Mouse (Mus musculus): ENCODE measurements around the gene Zfp780b.
A peak's percentile ranks its signal among the peaks of the same experiment; 100 is the strongest.
"Not testable (repeated sequence)": the region's sequence is repeated elsewhere in the genome, so short reads cannot be mapped to it uniquely, and the experiment has no call there.

The Zfp780b gene

DNA sequence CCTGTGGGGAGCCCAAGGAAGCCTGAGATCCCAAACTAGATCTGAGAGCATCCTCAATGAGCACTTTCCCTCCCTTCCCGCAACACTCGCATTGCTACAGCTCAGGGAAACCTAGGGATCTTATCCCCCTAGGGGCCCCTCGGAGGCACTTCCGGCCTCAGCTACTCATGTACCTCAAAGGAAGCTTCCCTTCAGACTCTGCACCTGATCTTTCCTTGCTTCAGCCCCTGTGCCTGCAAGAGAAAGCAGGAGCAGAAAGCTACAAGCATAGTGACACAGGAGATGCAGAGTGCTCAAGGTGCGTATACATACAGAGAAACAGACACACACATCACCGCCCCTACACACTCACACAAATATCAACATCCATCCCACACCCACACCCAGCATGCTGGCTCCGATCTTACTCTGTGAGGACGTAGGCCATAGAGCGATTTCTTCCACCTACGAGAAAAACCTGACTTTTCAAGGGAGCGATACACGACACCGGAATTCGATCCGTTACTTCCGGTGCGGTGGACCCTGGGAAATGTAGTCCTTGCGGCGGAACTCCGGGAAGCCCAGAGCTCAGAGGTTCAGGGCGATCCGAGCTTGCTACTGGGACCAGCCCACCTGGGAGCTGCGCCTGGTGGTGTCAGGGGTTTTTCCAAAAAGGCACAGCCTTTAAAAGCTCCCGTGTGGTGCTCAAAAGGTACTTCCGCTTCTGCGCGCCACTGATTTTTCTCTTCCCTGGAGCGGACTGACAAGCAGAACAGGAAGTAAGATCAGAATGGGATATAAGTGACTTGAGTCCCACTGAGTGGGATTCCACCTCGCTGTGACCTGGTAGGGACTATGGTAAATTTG is at the start of gene Zfp780b:
TSS of gene Zfp780b (minus strand) at position 489 of the 846 bp plus-strand sequence.
- DNase-seq = peak; percentile 75

DNA sequence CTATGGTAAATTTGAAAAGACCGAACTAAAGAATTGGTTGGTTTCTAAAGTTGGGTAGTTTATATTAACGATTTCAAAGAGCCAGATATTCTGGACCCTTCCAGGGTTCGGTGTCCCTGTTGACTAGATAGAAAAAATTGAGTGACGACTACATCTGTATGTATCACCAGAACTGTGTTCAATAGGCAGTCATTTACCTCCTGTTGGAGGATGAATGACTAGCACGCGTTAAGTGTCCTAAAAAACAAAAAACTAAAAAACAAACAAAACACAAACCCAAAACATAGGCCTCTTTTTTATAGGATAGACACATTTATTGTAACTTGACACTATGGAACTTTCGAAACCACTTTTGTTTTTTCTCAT is 35.5 kb upstream of the Zfp780b start:
- DNase-seq = no peak

DNA sequence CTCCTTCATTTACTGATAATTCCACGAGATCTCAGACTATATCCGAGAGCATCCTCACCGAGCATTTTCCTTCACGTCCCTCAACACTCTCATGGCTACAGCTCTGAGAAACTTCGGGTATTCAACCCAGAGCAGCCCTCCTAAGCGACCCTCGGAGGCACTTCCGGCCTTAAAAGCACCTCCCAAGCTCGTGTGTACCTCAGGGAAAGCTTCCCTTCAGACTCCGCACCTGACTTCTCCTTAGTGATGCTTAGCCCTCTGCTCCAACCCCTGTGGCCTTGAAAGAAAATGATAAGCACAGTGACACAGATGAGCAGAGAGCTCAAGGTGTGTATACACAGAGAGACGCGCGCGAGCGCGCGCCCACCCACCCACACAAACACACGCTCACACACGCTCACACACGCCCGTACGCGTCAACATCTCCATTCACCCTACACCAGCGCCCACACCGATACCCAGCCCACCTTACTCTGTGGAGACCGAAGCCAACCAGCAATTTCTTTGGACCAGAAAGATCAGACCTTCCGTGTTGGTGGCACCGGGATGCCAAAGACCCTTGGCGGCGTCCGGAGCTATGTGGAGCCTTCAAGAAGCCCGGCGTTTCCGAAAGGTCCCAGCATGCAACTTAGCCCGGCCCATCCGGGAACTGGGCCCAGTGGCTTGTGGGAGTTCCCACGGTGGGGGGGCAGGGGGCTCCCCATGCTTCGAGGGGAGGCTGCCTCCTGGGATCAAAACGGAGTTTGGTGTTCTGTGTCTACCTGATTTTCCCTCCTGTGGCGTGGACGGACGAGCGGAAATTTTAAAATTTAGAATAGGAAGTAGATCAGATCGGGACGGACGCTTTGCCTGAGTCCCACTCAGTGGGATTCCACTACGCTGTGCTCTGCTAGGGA is 34.8 kb upstream of the Zfp780b start, which contains the start of gene Zfp850:
TSS of gene Zfp850 (minus strand) at position 567 of the 896 bp plus-strand sequence.
- DNase-seq = peak; percentile 82

DNA sequence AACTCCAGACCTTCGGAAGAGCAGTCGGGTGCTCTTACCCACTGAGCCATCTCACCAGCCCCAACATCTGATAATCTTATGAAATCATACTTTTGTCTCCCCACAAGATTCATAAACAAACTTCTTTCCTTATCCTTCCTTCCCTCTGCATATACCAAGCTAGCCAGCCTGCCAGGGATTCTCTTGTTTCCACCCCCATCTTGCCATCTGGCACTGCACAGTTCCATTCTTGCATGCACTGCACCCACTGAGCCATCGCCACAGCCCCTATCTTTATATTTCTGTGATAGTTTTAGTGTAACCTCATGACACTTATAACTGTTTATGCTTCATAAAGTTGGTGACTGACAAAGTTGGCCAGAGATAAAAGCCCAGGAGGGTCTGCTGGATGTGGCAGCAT is 31.3 kb upstream of the Zfp780b start:
- DNase-seq = peak; percentile 27

DNA sequence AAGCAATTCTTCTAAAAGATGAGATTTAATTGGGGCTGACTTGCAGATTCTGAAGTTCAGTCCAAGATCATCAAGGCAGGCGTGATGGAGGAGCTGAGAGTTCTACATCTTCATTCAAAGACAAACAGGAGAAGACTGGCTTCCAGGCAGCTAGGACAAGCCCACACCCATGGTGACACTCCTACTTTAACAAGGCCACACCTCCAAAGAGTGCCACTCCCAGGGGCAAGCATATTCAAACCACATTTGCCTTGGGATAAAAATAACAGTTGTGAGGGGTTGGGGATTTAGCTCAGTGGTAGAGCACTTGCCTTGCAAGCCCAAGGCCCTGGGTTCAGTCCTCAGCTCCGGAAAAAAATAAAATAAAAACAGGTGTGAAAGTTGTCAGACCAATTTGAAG is 3.2 kb upstream of the Zfp780b start:
- DNase-seq = no peak

DNA sequence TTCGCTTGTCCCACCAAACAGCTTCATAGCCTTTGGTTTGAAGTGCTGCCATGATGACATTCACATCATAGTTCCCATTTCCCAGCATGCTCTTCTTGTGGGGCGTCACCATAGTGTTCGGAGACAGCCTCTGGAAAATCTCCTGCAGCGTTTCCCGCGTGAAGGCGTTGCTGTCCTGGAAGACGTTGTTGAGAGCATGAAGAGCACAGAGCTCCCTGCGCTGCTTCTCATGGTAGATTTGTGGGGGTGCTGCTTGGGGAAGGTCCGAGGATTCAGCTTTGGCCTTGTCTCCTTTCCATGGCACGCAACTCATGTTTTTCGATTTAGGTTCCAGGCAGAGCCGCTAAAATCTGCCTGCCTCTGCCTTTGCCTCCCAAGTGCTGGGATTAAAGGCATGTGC is 29.5 kb downstream of the Zfp780b start:
- DNase-seq = not testable (repeated sequence)

DNA sequence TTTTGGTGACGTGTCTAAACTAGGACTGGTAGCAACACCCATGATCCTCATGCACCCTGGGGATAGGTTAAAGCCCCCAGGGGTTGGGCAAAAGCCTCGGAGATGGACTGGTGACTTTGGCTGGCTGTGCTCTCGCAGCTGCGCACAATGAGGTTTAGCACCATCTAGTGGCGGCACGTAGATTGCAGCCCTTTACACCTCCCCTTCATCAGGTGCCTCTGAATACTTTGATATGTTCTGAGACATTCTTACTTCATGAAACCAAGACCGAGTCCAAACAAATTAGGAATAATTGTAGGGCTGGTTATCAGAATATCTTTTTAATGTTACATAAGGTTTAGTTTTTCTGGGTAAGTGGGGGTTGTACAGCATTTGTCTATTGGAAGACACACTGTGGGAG is 37.1 kb downstream of the Zfp780b start:
- DNase-seq = not testable (repeated sequence)

DNA sequence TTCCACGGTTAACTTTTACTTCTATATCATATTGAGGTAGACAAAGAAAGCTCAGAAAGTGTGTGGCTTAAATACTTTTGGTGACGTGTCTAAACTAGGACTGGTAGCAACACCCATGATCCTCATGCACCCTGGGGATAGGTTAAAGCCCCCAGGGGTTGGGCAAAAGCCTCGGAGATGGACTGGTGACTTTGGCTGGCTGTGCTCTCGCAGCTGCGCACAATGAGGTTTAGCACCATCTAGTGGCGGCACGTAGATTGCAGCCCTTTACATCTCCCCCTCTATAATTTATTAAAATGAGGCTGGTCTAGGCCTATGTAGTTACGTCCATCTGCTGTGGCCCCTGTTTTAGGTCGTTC is 45.2 kb downstream of the Zfp780b start:
- not testable (repeated sequence) for DNase-seq

DNA sequence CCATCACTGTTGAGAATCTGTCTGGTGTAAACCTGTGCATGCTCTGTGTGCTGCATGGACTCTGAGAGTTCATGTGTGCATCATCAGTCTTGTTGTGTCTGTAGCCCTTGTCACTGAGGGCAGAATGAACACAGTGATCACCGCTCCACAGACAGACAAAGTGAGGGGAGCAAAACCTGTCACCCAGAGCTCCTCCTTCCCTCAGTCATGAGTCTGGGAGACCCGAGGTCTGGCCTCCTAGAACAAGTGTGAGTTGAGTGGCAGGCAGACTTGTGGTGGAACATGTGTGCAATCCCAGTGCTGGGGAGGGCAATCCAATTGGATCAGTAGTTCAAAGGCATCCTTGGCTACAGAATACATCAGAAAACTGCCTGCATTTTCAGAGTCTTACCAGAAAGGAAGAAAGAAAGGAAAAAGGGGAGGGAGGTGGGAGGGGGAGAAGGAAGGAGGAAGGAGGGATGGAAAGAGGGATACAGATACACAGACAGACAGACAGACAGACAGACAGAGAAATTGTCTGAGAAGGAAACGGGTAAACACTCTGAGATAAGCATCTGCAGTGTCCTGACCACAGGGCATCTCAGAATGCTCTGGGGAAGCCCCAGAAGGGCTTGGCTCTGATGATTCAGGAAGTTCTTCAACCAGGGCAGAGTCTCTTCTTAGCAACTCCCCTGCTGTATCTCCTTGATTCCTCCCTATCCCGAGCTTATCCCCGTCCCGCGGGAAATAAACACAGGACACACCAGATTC is 45.7 kb downstream of the Zfp780b start:
- DNase-seq = no peak

DNA sequence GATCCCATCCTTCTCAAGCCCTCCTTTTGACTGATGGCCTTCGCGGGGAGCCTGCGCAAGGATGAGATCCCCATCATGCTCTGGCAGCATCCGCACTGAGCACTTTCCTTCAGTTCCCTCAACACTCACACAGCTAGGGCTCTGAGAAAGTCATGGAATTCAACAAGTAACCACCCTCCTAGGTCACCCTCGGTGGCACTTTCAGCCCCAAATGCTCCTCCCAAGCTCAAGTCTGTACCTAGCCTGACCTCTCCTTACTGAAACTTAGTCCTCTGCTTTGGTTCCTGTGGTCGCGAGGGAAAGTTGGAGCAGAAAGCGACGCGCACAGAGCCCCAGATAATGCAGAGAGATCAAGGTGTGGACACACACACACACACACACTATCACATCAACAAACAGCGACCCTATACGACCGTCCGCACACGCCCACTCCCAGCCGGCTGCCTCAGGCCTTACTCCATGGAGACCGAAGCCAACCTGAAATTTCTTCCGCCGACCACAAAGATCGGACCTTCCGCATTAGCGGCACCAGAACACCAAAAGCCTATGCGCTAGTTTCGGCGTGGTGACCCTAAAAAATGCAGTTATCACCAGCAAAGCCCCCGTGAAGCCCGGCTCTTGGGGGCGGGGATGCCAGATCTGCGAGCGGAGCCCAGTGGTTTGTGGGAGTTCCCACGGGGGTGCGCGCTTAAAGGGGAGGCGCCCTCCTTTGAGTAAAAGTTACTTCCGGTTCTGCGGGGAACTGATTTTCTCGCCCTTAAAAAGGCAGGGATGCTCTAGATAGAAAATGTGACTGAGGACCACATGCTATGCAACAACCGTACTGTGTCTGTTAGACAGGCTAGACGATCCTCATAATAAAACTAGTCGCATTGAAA is 49.9 kb downstream of the Zfp780b start, which contains the start of gene Zfp974:
TSS of gene Zfp974 (minus strand) at position 643 of the 878 bp plus-strand sequence.
- DNase-seq = peak; percentile 64

DNA sequence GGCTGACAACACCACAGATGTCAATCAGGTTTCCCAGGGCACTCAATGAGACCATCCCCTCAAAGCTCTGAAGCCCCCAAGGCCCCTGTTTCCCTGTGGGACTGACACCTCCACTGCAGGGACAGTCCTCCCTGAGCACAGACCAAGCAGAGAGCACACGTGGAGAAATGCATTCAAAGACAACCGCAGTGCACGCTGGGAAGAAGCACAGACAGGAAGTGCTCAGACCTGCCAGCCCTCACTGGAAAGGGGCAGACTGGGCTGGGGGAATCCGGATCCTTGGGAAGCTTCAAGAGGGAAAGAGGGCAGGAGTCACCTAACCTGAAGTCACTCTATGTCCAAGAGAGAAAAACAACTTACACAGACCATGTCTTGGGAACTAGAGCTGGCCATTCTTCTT is 51.9 kb downstream of the Zfp780b start:
- not testable (repeated sequence) for DNase-seq

DNA sequence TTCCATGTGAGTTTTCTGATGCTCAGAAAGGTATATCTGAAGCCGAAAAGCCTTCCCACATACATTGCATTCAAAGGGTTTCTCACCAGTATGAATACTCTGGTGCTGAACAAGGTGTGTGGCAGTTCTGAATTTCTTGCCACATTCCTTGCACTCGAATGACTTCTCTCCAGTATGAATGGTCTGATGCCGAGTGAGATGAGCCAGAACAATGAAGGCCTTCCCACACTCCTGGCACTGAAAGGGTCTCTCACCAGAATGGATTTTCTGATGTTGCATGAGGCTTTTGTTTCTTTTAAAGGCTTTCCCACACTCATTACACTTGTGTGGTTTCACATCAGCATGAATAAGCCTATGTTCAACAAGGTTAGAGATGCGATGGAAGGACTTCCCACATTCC is 68.0 kb downstream of the Zfp780b start:
- DNase-seq = not testable (repeated sequence)

All from right cerebral cortex, postnatal 25 days (tissue).